Mouse (Mus musculus) thymus, adult 2 months (tissue): ENCODE data around the gene Acbd4. TPM values are rescaled to one million over a fixed set of nuclear protein-coding genes. Genes with fewer than 3 reads are reported as not detected.
A peak's percentile ranks its signal among the peaks of the same experiment; 100 is the strongest.

ENCODE experiments used
- DNase-seq: peaks from one replicate; pipeline ENCODE4 v3.0.0; 2021
- H3K27ac ChIP-seq: fragments of 200-500 bp; 2 replicates; pipeline ENCODE4 v1.5.1; 2012; ENCODE audit warnings: low read length, control low read depth; ENCODE audit not compliant: control insufficient read depth, insufficient read depth
- H3K27me3 ChIP-seq: fragments of 200-500 bp; 2 replicates; pipeline ENCODE4 v1.6.1; 2012; ENCODE audit warnings: mild to moderate bottlenecking, low read length, moderate library complexity, mixed read lengths; ENCODE audit not compliant: control insufficient read depth, insufficient read depth
- H3K36me3 ChIP-seq: fragments of 200-500 bp; 2 replicates; pipeline ENCODE4 v1.6.1; 2012; ENCODE audit warnings: mild to moderate bottlenecking, low read length, moderate library complexity; ENCODE audit not compliant: control insufficient read depth, insufficient read depth
- H3K4me1 ChIP-seq: fragments of 200-500 bp; replicated peaks from 2 replicates; pipeline ENCODE4 v1.6.1; 2012; ENCODE audit warnings: low read length; ENCODE audit not compliant: control insufficient read depth, insufficient read depth
- H3K4me3 ChIP-seq: fragments of 200-500 bp; 2 replicates; pipeline ENCODE4 v1.5.1; 2012; ENCODE audit warnings: mild to moderate bottlenecking, low read length, control low read depth, moderate library complexity; ENCODE audit not compliant: control insufficient read depth, insufficient read depth
- CTCF ChIP-seq: fragments of 200-500 bp; IDR thresholded peaks from 2 replicates; pipeline ENCODE4 v1.5.1; 2012; ENCODE audit warnings: mild to moderate bottlenecking, control low read depth, low read length, moderate library complexity, borderline replicate concordance; ENCODE audit not compliant: control insufficient read depth, poor library complexity, insufficient read depth; ENCODE audit errors: extremely low read depth
- POLR2A ChIP-seq: fragments of 200-500 bp; IDR thresholded peaks from 2 replicates; pipeline ENCODE4 v1.6.1; 2012; ENCODE audit warnings: mild to moderate bottlenecking, low read length, control low read depth, moderate library complexity; ENCODE audit not compliant: control insufficient read depth, poor library complexity, insufficient read depth; ENCODE audit errors: extremely low read depth
- WGBS: fragments of 180-500 bp; shearing (Covaris S2); methylation state at CpG from one replicate; pipeline ENCODE4 v1.1.7; 2018; 5-methylcytosine and 5-hydroxymethylcytosine counted together
- polyA plus RNA-seq: library from polyadenylated mRNA; depleted of rRNA; stranded (reverse); fragments of >200 nt; gene quantifications from 2 replicates; pipeline ENCODE4 v1.2.3, GENCODE M21; 2012

Gene Acbd4
- polyA plus RNA-seq, 1 experiment = 29.5 TPM

DNA sequence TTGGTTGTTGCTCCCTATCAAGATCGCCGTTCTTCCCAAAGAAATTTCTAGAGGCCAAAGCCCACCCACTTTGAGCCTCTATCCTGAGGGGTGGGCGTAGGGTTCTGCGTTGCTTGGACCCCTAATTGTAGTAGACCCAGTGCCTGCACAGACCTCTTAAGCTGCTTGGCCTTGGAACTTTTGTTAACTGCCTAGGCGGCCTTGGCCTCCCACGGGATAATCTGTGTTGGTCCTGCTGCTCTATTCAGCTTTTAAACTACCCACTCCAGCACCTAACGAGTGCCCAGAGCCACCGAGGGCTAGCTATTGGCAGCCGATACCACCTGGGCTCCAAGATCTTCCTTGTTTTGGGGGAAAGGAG, 11.1 kb downstream of the Acbd4 start:
- H3K4me3 ChIP-seq = no peak overlapping the region
- H3K36me3 ChIP-seq = no peaks in the 10 kb centered on the region
- TF ChIP-seq POLR2A (no peak), CTCF (no peak)
- no peaks in the 10 kb centered on the region for H3K27me3 ChIP-seq
- no peak for DNase-seq
- peaks cover 8% of the 10 kb centered on the region for H3K4me1 ChIP-seq
- WGBS = 83% methylated on average over 9 of the region's 9 CpGs
- no peak overlapping the region for H3K27ac ChIP-seq

- Histone ChIP-seq H3K27me3 (no peaks in the 10 kb centered on the region), H3K36me3 (no peaks in the 10 kb centered on the region), H3K4me3 (no peak overlapping the region), H3K4me1 (peaks cover 8% of the 10 kb centered on the region), H3K27ac (no peak overlapping the region)
- no peak for DNase-seq
- TF ChIP-seq POLR2A (no peak), CTCF (no peak)
- 91% methylated on average over 12 of the region's 12 CpGs for WGBS
Measured at GRCm38 (mm10) chr11:103113005-103113404, 11.5 kb downstream of the Acbd4 start.

GRCm38 (mm10) chr11:103113771-103114170, 12.3 kb downstream of the Acbd4 start:
- TF ChIP-seq POLR2A = no peak
- no peak for TF ChIP-seq CTCF
- H3K36me3 ChIP-seq = no peaks in the 10 kb centered on the region
- H3K4me3 ChIP-seq = no peak overlapping the region
- H3K27ac ChIP-seq = no peak overlapping the region
- H3K4me1 ChIP-seq = peaks cover 8% of the 10 kb centered on the region
- no peak for DNase-seq
- no peaks in the 10 kb centered on the region for H3K27me3 ChIP-seq
- 92% methylated on average over 4 of the region's 4 CpGs for WGBS

DNA sequence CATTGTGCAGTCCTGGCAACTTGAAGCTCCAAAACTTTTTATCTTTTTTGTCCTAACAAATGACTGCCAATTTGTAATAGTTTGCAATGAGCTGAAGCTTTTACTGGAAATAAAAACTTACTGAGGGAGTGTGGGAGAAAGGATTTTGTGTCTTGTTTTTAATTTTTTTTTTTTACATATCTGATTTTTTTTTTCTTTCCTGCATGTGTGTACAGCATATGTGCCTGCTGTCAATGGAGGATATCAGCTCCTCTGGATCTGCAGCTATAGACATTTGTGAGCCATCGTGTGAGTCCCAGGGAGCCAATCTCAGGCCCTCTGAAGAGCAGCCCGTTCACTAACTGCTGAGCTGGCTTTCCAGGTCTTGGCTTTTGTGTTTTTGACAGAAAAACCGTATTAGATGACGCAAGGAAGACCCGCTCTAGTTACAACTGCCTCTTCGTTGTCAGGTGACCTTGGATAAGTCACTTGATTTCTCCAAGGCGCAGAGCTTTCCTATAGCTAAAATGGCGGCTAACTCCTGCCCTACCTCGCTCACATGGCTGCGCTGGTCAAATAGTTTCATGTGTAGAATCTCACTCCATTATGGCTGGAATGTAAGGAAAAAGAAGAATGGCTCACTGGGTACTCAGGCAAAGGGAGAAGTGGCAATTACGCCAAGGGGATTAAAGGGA, 12.9 kb downstream of the Acbd4 start:
- Histone ChIP-seq H3K27me3 (no peaks in the 10 kb centered on the region), H3K4me1 (peaks cover 8% of the 10 kb centered on the region), H3K36me3 (no peaks in the 10 kb centered on the region), H3K27ac (peak overlapping the region; percentile 76; the same call in 1 of the 2 replicates), H3K4me3 (peak overlapping the region; percentile 78)
- WGBS = 94% methylated on average over 11 of the region's 11 CpGs
- DNase-seq = no peak
- TF ChIP-seq CTCF (no peak), POLR2A (no peak)

DNA sequence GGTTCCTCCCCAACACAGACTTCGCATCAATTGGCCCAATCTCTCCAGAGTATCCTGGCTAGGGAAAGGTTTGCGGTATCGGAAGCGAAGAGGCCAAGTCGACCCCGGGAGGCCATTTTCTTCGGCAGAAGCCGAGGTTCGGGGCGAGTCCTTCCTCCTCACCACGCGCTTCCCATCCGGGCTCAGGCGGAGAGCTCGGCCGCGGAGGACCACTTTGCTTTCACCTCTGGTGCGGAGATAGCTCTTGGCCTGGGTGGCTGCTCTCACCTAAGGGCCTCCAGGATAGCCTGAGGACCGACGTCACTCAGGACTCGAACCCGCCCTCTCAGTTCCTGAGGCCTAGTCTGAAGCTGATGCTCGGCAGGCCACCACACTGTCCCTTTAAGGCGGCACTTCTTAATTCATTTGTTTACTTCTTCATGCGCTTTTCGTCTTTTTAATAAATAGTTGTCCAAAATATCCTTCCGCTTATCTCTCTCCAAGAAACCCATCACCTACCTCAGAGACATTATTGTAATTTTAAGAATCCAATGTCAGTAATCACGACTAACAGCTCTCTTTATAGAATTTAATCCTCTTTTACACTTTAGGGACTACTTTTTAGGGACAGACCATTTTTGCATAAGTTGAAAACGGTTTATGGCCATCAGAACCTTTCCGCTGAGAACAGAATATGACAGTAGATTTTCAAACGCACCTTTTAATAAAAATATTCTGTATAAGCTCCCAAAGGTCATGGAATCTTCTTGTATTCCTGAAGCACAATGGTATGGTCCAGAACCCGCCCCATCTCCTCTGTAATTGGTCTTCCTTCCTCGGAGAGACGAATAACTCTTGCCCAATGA, 13.9 kb downstream of the Acbd4 start:
- no peaks in the 10 kb centered on the region for H3K27me3 ChIP-seq
- TF ChIP-seq CTCF (0 out of 2 replicates have a peak, but pooled peaks have one; percentile 39), POLR2A (peak; percentile 63)
- H3K4me3 ChIP-seq = peak overlapping the region; percentile 78
- H3K27ac ChIP-seq = peak overlapping the region; percentile 76
- WGBS = under 1% methylated on average over 34 of the region's 34 CpGs
- peak; percentile 78 for DNase-seq
- H3K36me3 ChIP-seq = no peaks in the 10 kb centered on the region
- peaks cover 8% of the 10 kb centered on the region for H3K4me1 ChIP-seq

- Histone ChIP-seq H3K4me1 (peaks cover 8% of the 10 kb centered on the region), H3K27me3 (no peaks in the 10 kb centered on the region), H3K36me3 (no peaks in the 10 kb centered on the region), H3K27ac (peak within 1 kb of the TSS; percentile 76), H3K4me3 (peak within 1 kb of the TSS; percentile 78)
- DNase-seq = peak; percentile 100
- under 1% methylated on average over 53 of the region's 53 CpGs for WGBS
- TF ChIP-seq CTCF (no peak), POLR2A (peak; percentile 97)
Measured at GRCm38 (mm10) chr11:103116008-103116818, 14.7 kb downstream of the Acbd4 start, which contains the start of gene Hexim1. TSS of gene Hexim1 (plus strand) at chr11:103116231.
